ENCODE assay signal across 13 mouse cellular contexts in the genomic region with DNA sequence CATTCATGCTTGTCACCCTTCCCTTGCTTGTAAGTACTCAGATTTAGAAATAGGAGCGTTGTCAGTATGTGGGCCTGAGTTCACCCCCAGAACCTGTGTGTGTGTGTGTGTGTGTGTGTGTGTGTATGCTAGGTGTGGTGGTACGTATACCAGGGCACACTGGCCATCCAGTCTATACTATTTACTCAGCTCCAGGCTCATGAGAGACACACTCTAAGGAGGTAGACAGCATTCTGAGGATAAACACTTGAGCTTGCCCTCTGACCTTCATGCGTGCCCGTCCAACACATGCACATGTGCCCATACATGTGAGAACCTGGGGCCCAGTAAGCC.
DNase-seq lines count a peak whose midpoint lies in the region; ATAC-seq and TF ChIP-seq lines count a peak whose summit lies in the region.
"Had no signal": no experiment of that assay in that cellular context is flagged by ENCODE, and none has a peak within 500 bp of the region (broad histone marks: within the 10 kb centered on the region; RNA-seq: fewer than 3 reads in every experiment).

No protein-coding gene starts in this region.

- H3K27ac ChIP-seq in hindbrain, embryonic 12.5 days = no peak overlapping the region
- H3K27ac ChIP-seq in hindbrain, embryonic 11.5 days (ENCODE audit: low read depth, low read length) = no peak overlapping the region
- H3K27ac ChIP-seq in neural tube, embryonic 12.5 days = no peak overlapping the region
- no peak overlapping the region for H3K27ac ChIP-seq in liver, postnatal 0 days (ENCODE audit: low read depth)
- no peak overlapping the region for H3K27ac ChIP-seq in stomach, postnatal 0 days (replicated peaks)
- H3K27ac ChIP-seq: embryonic facial prominence, embryonic 13.5 days; limb, embryonic 12.5 days; lung, embryonic 15.5 days had no signal

- TF ChIP-seq EP300 in liver, postnatal 0 days (IDR thresholded peaks at IDR 0.05; ENCODE audit: low read depth) = no peak
- TF ChIP-seq EP300 in stomach, postnatal 0 days (optimal IDR thresholded peaks at IDR 0.05) = no peak

- DNase-seq in hindbrain, embryonic 11.5 days (ENCODE audit: low spot score) = no peak
- no peak for DNase-seq in neural tube, embryonic 10.5 days (ENCODE audit: extremely low spot score, low spot score)
- no peak for DNase-seq in liver, postnatal 0 days
- no peak for DNase-seq in stomach, postnatal 0 days (ENCODE audit: low spot score)
- DNase-seq in adrenal gland, postnatal 25 days = no peak
- no peak for DNase-seq in ovary, postnatal 36 days (ENCODE audit: low spot score)

- H3K4me1 ChIP-seq in hindbrain, embryonic 12.5 days = no peaks in the 10 kb centered on the region
- no peaks in the 10 kb centered on the region for H3K4me1 ChIP-seq in hindbrain, embryonic 11.5 days (replicated peaks; ENCODE audit: control insufficient read depth, insufficient read depth, low read length)
- no peaks in the 10 kb centered on the region for H3K4me1 ChIP-seq in neural tube, embryonic 12.5 days
- H3K4me1 ChIP-seq in liver, postnatal 0 days (ENCODE audit: insufficient read depth) = no peaks in the 10 kb centered on the region
- no peaks in the 10 kb centered on the region for H3K4me1 ChIP-seq in stomach, postnatal 0 days (replicated peaks; ENCODE audit: control insufficient read depth, insufficient read depth)
- H3K4me1 ChIP-seq: embryonic facial prominence, embryonic 13.5 days; lung, embryonic 15.5 days had no signal

- 0 out of 2 replicates have a peak, but pooled peaks have one; percentile 28 for ATAC-seq in hindbrain, embryonic 12.5 days (ENCODE audit: low FRiP score)
- no peak for ATAC-seq in hindbrain, embryonic 11.5 days (ENCODE audit: low FRiP score)
- 0 out of 2 replicates have a peak, but pooled peaks have one; percentile 33 for ATAC-seq in neural tube, embryonic 12.5 days (ENCODE audit: low FRiP score, low read depth)
- 0 out of 2 replicates have a peak, but pooled peaks have one; percentile 10 for ATAC-seq in liver, postnatal 0 days
- ATAC-seq in stomach, postnatal 0 days (ENCODE audit: low FRiP score, low TSS enrichment) = peak; percentile 3; the same call in 1 of the 2 replicates

- H3K36me3 ChIP-seq in hindbrain, embryonic 12.5 days = no peaks in the 10 kb centered on the region
- H3K36me3 ChIP-seq in hindbrain, embryonic 11.5 days (ENCODE audit: control insufficient read depth, insufficient read depth, low read length) = no peaks in the 10 kb centered on the region
- no peaks in the 10 kb centered on the region for H3K36me3 ChIP-seq in neural tube, embryonic 12.5 days
- H3K36me3 ChIP-seq in liver, postnatal 0 days (replicated peaks; ENCODE audit: insufficient read depth, low read length) = no peaks in the 10 kb centered on the region
- H3K36me3 ChIP-seq in stomach, postnatal 0 days (ENCODE audit: control insufficient read depth, insufficient read depth, low read length) = no peaks in the 10 kb centered on the region
- H3K36me3 ChIP-seq: embryonic facial prominence, embryonic 13.5 days; lung, embryonic 15.5 days had no signal

- no peak overlapping the region for H3K9ac ChIP-seq in hindbrain, embryonic 12.5 days
- H3K9ac ChIP-seq in hindbrain, embryonic 11.5 days (ENCODE audit: low read depth, low read length) = no peak overlapping the region
- H3K9ac ChIP-seq in neural tube, embryonic 12.5 days = no peak overlapping the region
- no peak overlapping the region for H3K9ac ChIP-seq in liver, postnatal 0 days (replicated peaks)
- H3K9ac ChIP-seq in stomach, postnatal 0 days (ENCODE audit: low read length) = no peak overlapping the region
- H3K9ac ChIP-seq: embryonic facial prominence, embryonic 13.5 days; limb, embryonic 12.5 days; lung, embryonic 15.5 days had no signal

- H3K9me3 ChIP-seq in hindbrain, embryonic 12.5 days (replicated peaks) = no peaks in the 10 kb centered on the region
- H3K9me3 ChIP-seq in hindbrain, embryonic 11.5 days (ENCODE audit: control insufficient read depth, low read length) = no peaks in the 10 kb centered on the region
- H3K9me3 ChIP-seq in neural tube, embryonic 12.5 days = no peaks in the 10 kb centered on the region
- H3K9me3 ChIP-seq in liver, postnatal 0 days (ENCODE audit: low read length) = no peaks in the 10 kb centered on the region
- H3K9me3 ChIP-seq in stomach, postnatal 0 days (ENCODE audit: control insufficient read depth, low read length) = no peaks in the 10 kb centered on the region
- H3K9me3 ChIP-seq: embryonic facial prominence, embryonic 13.5 days; limb, embryonic 12.5 days; lung, embryonic 15.5 days had no signal

- H3K4me2 ChIP-seq in hindbrain, embryonic 12.5 days (replicated peaks) = no peak overlapping the region
- no peak overlapping the region for H3K4me2 ChIP-seq in hindbrain, embryonic 11.5 days (replicated peaks; ENCODE audit: low read depth, low read length)
- H3K4me2 ChIP-seq in neural tube, embryonic 12.5 days (replicated peaks) = no peak overlapping the region
- no peak overlapping the region for H3K4me2 ChIP-seq in liver, postnatal 0 days (ENCODE audit: low read depth, low read length)
- no peak overlapping the region for H3K4me2 ChIP-seq in stomach, postnatal 0 days (replicated peaks; ENCODE audit: low read depth)
- H3K4me2 ChIP-seq: embryonic facial prominence, embryonic 13.5 days; heart, embryonic 11.5 days; limb, embryonic 12.5 days; lung, embryonic 15.5 days had no signal

- 76% methylated on average over 4 of the region's 4 CpGs for WGBS in hindbrain, embryonic 12.5 days
- WGBS in hindbrain, embryonic 11.5 days = 75% methylated on average over 4 of the region's 4 CpGs
- 82% methylated on average over 4 of the region's 4 CpGs for WGBS in neural tube, embryonic 12.5 days
- 73% methylated on average over 4 of the region's 4 CpGs for WGBS in liver, postnatal 0 days (ENCODE audit: insufficient replicate concordance)
- WGBS in stomach, postnatal 0 days = 74% methylated on average over 4 of the region's 4 CpGs

- no peaks in the 10 kb centered on the region; the same call in 1 of the 2 replicates for H3K27me3 ChIP-seq in hindbrain, embryonic 12.5 days
- no peaks in the 10 kb centered on the region for H3K27me3 ChIP-seq in hindbrain, embryonic 11.5 days (ENCODE audit: control insufficient read depth, insufficient read depth, low read length)
- H3K27me3 ChIP-seq in neural tube, embryonic 12.5 days (replicated peaks) = no peaks in the 10 kb centered on the region; the same call in 1 of the 2 replicates
- no peaks in the 10 kb centered on the region for H3K27me3 ChIP-seq in liver, postnatal 0 days (ENCODE audit: insufficient read depth, low read length)
- no peaks in the 10 kb centered on the region for H3K27me3 ChIP-seq in stomach, postnatal 0 days (ENCODE audit: control insufficient read depth, insufficient read depth, low read length)
- H3K27me3 ChIP-seq: embryonic facial prominence, embryonic 13.5 days; limb, embryonic 12.5 days; lung, embryonic 15.5 days; Patski had no signal

- no peak overlapping the region for H3K4me3 ChIP-seq in hindbrain, embryonic 12.5 days
- H3K4me3 ChIP-seq in hindbrain, embryonic 11.5 days (ENCODE audit: low read depth, low read length) = no peak overlapping the region
- H3K4me3 ChIP-seq in neural tube, embryonic 12.5 days = no peak overlapping the region
- H3K4me3 ChIP-seq in liver, postnatal 0 days (ENCODE audit: low read depth, low read length) = no peak overlapping the region
- no peak overlapping the region for H3K4me3 ChIP-seq in stomach, postnatal 0 days (ENCODE audit: low read depth, low read length)
- H3K4me3 ChIP-seq: embryonic facial prominence, embryonic 13.5 days; limb, embryonic 12.5 days; lung, embryonic 15.5 days had no signal

- TF ChIP-seq CTCF in liver, postnatal 0 days (IDR thresholded peaks at IDR 0.05; ENCODE audit: low read depth) = no peak
- TF ChIP-seq CTCF in stomach, postnatal 0 days (IDR thresholded peaks at IDR 0.05; ENCODE audit: low read depth) = no peak
